In the genomic region with DNA sequence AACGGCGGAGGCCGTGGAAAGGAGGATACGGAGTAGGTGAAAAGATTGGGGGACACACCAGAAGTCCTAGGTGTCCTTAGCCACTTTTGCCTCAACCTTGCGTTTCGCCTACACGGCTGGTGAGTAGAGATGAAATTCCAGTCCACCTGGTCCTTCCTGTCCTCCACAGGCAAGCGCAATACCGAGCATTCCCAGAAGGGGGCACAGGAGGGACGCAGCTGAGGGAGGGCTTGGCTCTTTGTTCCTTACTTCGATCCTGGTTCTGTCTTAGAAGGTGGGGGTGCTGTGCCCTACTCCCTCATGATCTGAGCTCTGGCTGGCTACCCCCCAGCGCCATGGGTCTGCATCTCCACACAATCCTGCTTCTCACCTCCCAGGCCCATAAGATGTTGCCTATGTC, we compare ENCODE assay signal across 8 mouse cellular contexts. TPM values are rescaled to one million over a fixed set of nuclear protein-coding genes. Genes with fewer than 3 reads are reported as not detected.
DNase-seq lines count a peak whose midpoint lies in the region; ATAC-seq and TF ChIP-seq lines count a peak whose summit lies in the region.

No protein-coding gene starts in this region.

- no peak overlapping the region for H3K4me3 ChIP-seq in liver, adult 2 months (ENCODE audit: insufficient read depth, low read depth, low read length)
- no peak overlapping the region for H3K4me3 ChIP-seq in liver, embryonic 12.5 days
- H3K4me3 ChIP-seq in liver, postnatal 0 days (ENCODE audit: low read depth, low read length), result no peak overlapping the region

- TF ChIP-seq CTCF in liver, adult 2 months (IDR thresholded peaks at IDR 0.05; ENCODE audit: low read depth, low read length), result peak; percentile 99
- peak; percentile 80 for TF ChIP-seq CTCF in brain, embryonic 14.5 days (IDR thresholded peaks at IDR 0.05; ENCODE audit: borderline replicate concordance, extremely low read depth, insufficient read depth, insufficient read length)
- TF ChIP-seq CTCF in liver, postnatal 0 days (IDR thresholded peaks at IDR 0.05; ENCODE audit: low read depth), result peak; percentile 81

- no peak for ATAC-seq in liver, embryonic 12.5 days
- ATAC-seq in frontal cortex, adult (ENCODE audit: low TSS enrichment), result peak; percentile 79; the same call in 1 of the 2 replicates
- ATAC-seq in liver, postnatal 0 days, result no peak

- H3K27ac ChIP-seq in liver, adult 2 months (replicated peaks; ENCODE audit: insufficient read depth, low read depth, low read length), result no peak overlapping the region
- H3K27ac ChIP-seq in liver, embryonic 12.5 days, result no peak overlapping the region
- no peak overlapping the region for H3K27ac ChIP-seq in liver, postnatal 0 days (ENCODE audit: low read depth)

- no peaks in the 10 kb centered on the region for H3K36me3 ChIP-seq in liver, adult 2 months (ENCODE audit: control insufficient read depth, insufficient read depth, low read length)
- no peaks in the 10 kb centered on the region for H3K36me3 ChIP-seq in liver, embryonic 12.5 days
- no peaks in the 10 kb centered on the region for H3K36me3 ChIP-seq in liver, postnatal 0 days (replicated peaks; ENCODE audit: insufficient read depth, low read length)

- peaks cover 13% of the 10 kb centered on the region for H3K4me1 ChIP-seq in liver, adult 2 months (ENCODE audit: control insufficient read depth, insufficient read depth, low read length)
- H3K4me1 ChIP-seq in liver, embryonic 12.5 days, result no peaks in the 10 kb centered on the region
- peaks cover 6% of the 10 kb centered on the region for H3K4me1 ChIP-seq in liver, postnatal 0 days (ENCODE audit: insufficient read depth)

- TF ChIP-seq EP300 in liver, postnatal 0 days (IDR thresholded peaks at IDR 0.05; ENCODE audit: low read depth), result no peak

- no peaks in the 10 kb centered on the region for H3K27me3 ChIP-seq in liver, adult 2 months (ENCODE audit: control insufficient read depth, insufficient read depth, low read length)
- peaks cover 52% of the 10 kb centered on the region for H3K27me3 ChIP-seq in liver, embryonic 12.5 days (replicated peaks)
- no peaks in the 10 kb centered on the region for H3K27me3 ChIP-seq in liver, postnatal 0 days (ENCODE audit: insufficient read depth, low read length)

- DNase-seq in liver, adult 2 months (ENCODE audit: extremely low read depth, low read depth, low spot score), result peak; percentile 31
- peak; percentile 62 for DNase-seq in brain, embryonic 14.5 days (ENCODE audit: low read depth)
- DNase-seq in kidney, postnatal 10 days, result peak; percentile 88
- DNase-seq in liver, postnatal 0 days, result peak; percentile 73
- DNase-seq in right cerebral cortex, adult 2 months (ENCODE audit: low spot score in 2 of 2), result peak; percentile 84 to 93
- peak; percentile 43 for DNase-seq in urinary bladder, postnatal 10 days (ENCODE audit: low spot score)

- no peak overlapping the region for H3K9ac ChIP-seq in liver, adult 2 months (ENCODE audit: low read depth, low read length)
- no peak overlapping the region for H3K9ac ChIP-seq in liver, embryonic 12.5 days
- no peak overlapping the region for H3K9ac ChIP-seq in liver, postnatal 0 days (replicated peaks)

- H3K4me2 ChIP-seq in liver, embryonic 12.5 days, result no peak overlapping the region
- no peak overlapping the region for H3K4me2 ChIP-seq in liver, postnatal 0 days (ENCODE audit: low read depth, low read length)

- WGBS in liver, adult 2 months, result 44% methylated on average over 12 of the region's 12 CpGs
- 25% methylated on average over 12 of the region's 12 CpGs for WGBS in liver, embryonic 12.5 days (ENCODE audit: insufficient replicate concordance)
- WGBS in liver, postnatal 0 days (ENCODE audit: insufficient replicate concordance), result 37% methylated on average over 12 of the region's 12 CpGs

- no peaks in the 10 kb centered on the region for H3K79me2 ChIP-seq in liver, adult 2 months (ENCODE audit: control insufficient read depth, insufficient read depth, low read length)

- no peaks in the 10 kb centered on the region for H3K9me3 ChIP-seq in liver, embryonic 12.5 days (replicated peaks)
- H3K9me3 ChIP-seq in liver, postnatal 0 days (ENCODE audit: low read length), result no peaks in the 10 kb centered on the region

- TF ChIP-seq POLR2A in liver, adult 2 months (IDR thresholded peaks at IDR 0.05; ENCODE audit: extremely low read depth, insufficient read depth, low read length), result no peak
- no peak for TF ChIP-seq POLR2A in brain, embryonic 14.5 days (IDR thresholded peaks at IDR 0.05; ENCODE audit: borderline replicate concordance, extremely low read depth, insufficient read depth, insufficient read length, poor library complexity, severe bottlenecking)

RNA-seq across cellular contexts. Expression of gene Prkcz, which starts 7.5 kb away (rescaled TPM):
- total RNA-seq in liver, adult 2 months (2014; rRNA removed), result 13.8 and 18.3 TPM in 2 replicates
- 11.4 and 11.6 TPM in 2 replicates for polyA plus RNA-seq in liver, adult 2 months (2012; rRNA removed)
- polyA plus RNA-seq in liver, embryonic 12.5 days (2016; fragmentation: Nextera tagmentation; extraction: Ambion mirVana), result 3.7 and 4.2 TPM in 2 replicates
- polyA plus RNA-seq in brain, embryonic 14.5 days (2012; rRNA removed), result 73.8 and 80.3 TPM in 2 replicates
- polyA plus RNA-seq in liver, postnatal 0 days (2015; fragmentation: Nextera tagmentation; extraction: Ambion mirVana), result 3.0 TPM in 2 replicates

RNA-seq across cellular contexts. Expression of gene Gabrd, which starts 29.2 kb away (rescaled TPM):
- under 0.01 and 0.20 TPM in 2 replicates for total RNA-seq in liver, adult 2 months (2014; rRNA removed)
- polyA plus RNA-seq in liver, adult 2 months (2012; rRNA removed), result 0.04 and 0.11 TPM in 2 replicates
- not detected in 2 replicates for polyA plus RNA-seq in liver, embryonic 12.5 days (2016; fragmentation: Nextera tagmentation; extraction: Ambion mirVana)
- 0.36 and 1.2 TPM in 2 replicates for polyA plus RNA-seq in brain, embryonic 14.5 days (2012; rRNA removed)
- polyA plus RNA-seq in liver, postnatal 0 days (2015; fragmentation: Nextera tagmentation; extraction: Ambion mirVana), result 0.07 TPM in 1 of 2 replicates, not detected in the other

RNA-seq across cellular contexts. Expression of gene Cfap74, which starts 40.3 kb away (rescaled TPM):
- total RNA-seq in liver, adult 2 months (2014; rRNA removed), result 0.09 and 0.27 TPM in 2 replicates
- 0.06 TPM in 2 replicates for polyA plus RNA-seq in liver, adult 2 months (2012; rRNA removed)
- polyA plus RNA-seq in liver, embryonic 12.5 days (2016; fragmentation: Nextera tagmentation; extraction: Ambion mirVana), result 0.39 and 0.53 TPM in 2 replicates
- 4.3 and 5.1 TPM in 2 replicates for polyA plus RNA-seq in brain, embryonic 14.5 days (2012; rRNA removed)
- polyA plus RNA-seq in liver, postnatal 0 days (2015; fragmentation: Nextera tagmentation; extraction: Ambion mirVana), result 0.07 TPM in 1 of 2 replicates, not detected in the other

Comparison
In these comparisons a context has a peak if more than half of its experiments do, and no peak if none do; other contexts are left out.
1. DNase-seq: peak in every context shown above with its lines; median percentile 88 in right cerebral cortex, adult 2 months; 88 in kidney, postnatal 10 days; 73 in liver, postnatal 0 days; 62 in brain, embryonic 14.5 days; 43 in urinary bladder, postnatal 10 days; 31 in liver, adult 2 months.